Mouse (Mus musculus): ENCODE data around the gene Elobl.
"Not testable (repeated sequence)": the region's sequence is repeated elsewhere in the genome, so short reads cannot be mapped to it uniquely, and the experiment has no call there.

Elobl gene

DNA sequence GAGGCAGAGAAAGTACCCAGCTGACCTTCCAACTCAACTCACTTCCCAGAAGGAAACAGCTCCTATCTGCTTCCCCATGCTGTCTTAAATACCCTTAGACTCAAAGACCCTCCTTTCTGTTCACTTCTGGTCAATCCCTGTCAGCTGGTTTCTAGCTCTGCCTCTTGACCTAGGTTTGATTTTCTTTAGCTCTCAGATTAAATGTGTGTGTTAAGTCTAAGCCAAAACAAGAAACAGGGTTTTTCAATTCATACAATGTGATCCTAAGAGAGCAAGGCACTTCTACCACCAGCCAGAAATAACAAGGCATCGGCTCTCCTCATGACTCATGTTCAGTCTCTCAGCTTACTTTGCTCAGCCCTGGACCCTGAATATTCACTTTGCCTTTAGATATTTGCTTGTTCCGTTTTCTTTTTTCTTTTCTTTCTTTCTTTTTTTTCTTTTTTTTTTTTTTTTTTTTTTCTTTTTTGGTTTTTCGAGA, at the start of gene Elobl:
Gene Elobl (minus strand): TSS at position 51 of the 481 bp plus-strand sequence.
- no peak for DNase-seq (ENCODE audit: low read depth, low spot score)

- DNase-seq (ENCODE audit: low read depth, low spot score) = no peak
Measured at GRCm38 (mm10) chr11:89012241-89012640, 45.5 kb upstream of the Elobl start.

DNA sequence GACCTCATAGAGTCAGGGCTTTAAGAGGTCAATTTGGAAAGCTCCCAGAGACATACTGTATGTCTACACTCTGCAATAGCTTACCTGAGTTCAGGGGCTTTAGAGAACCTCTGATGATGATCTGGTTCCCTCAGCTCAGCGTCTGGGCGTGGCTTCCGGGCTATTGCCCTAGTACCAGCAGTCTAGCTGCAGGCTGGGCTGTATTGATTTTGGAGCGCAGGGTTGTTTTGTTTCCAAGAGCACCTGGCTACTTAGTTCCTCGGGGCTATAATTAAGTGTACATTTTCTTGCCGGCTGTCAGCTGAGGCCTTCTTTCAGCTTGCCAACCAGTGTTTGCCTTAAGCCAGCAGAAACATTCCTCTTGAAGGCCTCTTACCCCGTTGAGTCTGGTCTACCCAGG, 42.8 kb upstream of the Elobl start:
- DNase-seq (ENCODE audit: low read depth, low spot score) = no peak

DNA sequence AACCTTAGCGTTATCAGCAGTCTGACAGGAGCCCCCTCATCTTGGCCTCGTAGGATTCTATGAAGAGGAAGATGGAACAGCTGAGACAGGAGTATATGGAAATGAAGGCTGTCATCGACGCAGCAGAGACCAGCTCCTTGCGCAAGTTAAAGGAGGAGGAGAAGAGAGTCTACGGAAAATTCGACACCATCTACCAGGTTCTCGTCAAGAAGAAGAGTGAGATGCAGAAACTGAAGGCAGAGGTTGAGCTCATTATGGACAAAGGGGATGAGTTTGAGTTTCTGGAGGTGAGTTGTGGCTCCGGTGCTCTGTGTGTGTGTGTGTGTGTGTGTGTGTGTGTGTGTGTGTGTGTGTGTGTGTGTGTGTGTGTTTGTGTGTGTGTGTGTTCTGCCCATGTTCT, 42.3 kb upstream of the Elobl start:
- DNase-seq (ENCODE audit: low read depth, low spot score) = no peak

GRCm38 (mm10) chr11:89007582-89007981, 40.9 kb upstream of the Elobl start:
- DNase-seq (ENCODE audit: low read depth, low spot score) = no peak

GRCm38 (mm10) chr11:89006404-89006803, 39.7 kb upstream of the Elobl start:
- no peak for DNase-seq (ENCODE audit: low read depth, low spot score)

GRCm38 (mm10) chr11:89005473-89005872, 38.7 kb upstream of the Elobl start:
- no peak for DNase-seq (ENCODE audit: low read depth, low spot score)

GRCm38 (mm10) chr11:89003726-89004125, 37.0 kb upstream of the Elobl start:
- DNase-seq (ENCODE audit: low read depth, low spot score) = no peak

DNA sequence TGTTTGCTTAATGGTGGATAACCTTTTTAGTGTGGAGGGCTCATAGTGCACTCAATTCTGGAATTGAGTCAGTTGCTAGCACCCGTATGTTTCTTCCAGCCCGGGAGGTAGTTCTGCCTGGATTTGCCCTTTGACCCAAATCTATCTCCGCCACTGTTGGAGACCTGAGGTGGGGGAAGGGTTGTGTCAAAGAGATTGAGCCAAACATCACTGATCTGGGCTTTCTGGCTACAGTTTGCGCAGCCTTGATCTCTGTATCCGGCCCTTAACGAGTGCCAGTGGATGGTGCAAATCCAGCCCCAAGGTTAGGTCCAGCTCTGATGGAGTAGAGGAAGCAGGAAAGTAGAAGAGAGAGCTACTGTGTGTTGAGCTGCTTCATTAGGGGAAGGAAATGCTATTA, 36.3 kb upstream of the Elobl start:
- no peak for DNase-seq (ENCODE audit: low read depth, low spot score)

GRCm38 (mm10) chr11:89002621-89003020, 35.9 kb upstream of the Elobl start:
- DNase-seq (ENCODE audit: low read depth, low spot score) = no peak

- DNase-seq (ENCODE audit: low read depth, low spot score) = no peak
Measured at GRCm38 (mm10) chr11:89002068-89002467, 35.3 kb upstream of the Elobl start.

DNA sequence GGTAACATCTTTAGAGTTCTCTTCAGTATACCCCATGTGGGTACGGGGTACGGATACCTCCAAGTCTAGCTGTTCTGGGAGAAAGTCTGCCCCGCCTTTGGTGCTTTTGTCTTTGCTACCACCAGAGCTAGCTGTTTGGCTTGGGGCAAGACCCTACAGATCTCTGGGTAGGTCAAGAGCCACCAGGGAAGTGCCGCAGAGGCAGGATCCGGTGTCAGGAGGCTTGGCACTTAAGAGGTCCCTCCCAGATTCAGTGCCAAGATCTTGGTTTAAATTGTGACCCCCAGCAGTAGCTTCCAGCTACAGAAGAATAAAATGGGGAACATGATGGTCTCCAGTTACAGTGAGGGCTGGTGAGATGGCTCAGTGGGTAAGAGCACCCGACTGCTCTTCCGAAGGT, 34.8 kb upstream of the Elobl start:
- DNase-seq (ENCODE audit: low read depth, low spot score) = no peak

DNA sequence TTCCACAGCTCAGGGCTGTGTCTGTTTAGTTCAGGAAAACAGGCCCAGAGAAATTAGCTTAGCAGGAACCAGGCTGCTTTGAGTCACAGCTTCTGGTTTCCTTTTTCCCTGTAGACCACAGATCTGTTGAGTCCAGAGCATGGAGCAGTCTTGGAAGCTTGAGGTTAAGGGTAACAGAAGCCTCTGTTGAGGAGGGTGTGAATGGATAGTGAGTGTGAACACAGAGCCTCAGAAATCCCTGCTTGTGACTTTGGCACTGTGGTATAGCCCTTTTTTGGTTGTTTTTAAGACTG, 33.7 kb upstream of the Elobl start:
- no peak for DNase-seq (ENCODE audit: low read depth, low spot score)

DNA sequence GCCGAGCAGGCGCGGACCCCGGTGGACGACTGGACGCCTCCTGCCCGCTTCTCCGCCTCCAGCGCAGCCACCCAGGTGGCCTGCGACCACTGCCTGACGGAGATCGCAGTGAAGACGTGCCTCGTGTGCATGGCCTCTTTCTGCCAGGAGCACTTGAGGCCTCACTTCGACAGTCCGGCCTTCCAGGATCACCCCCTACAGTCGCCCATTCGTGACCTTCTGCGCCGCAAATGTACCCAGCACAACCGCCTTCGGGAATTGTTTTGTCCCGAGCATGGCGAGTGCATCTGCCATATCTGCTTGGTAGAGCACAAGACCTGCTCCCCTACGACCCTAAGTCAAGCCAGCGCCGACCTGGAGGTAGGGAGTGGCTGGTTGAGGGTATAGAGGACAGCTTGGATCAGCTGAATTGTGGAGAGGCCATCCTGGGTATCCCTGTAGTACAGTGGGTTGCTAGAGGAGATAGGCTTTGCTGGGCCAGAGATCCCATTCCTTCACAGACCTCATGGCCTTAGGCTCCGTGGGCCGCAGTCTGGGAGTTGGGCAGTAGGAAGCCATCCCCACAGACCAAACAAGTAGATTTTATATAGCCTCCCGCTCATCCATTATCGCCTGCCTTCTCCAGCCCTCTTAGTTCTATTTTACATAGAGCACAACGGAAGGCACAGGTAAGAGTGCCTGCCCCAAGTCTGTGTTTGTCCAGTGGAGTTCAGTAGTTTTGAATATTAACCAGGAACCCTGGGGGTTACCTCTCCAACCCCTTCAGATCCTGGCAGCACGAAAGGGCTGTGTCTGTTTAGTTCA, 33.2 kb upstream of the Elobl start:
- no peak for DNase-seq (ENCODE audit: low read depth, low spot score)

GRCm38 (mm10) chr11:88998974-88999722, 32.4 kb upstream of the Elobl start, which contains the start of gene Trim25:
Trim25 (plus strand) TSS chr11:88999376.
- peak; percentile 82 for DNase-seq (ENCODE audit: low read depth, low spot score)

- no peak for DNase-seq (ENCODE audit: low read depth, low spot score)
Measured at GRCm38 (mm10) chr11:88998406-88998805, 31.7 kb upstream of the Elobl start.

DNA sequence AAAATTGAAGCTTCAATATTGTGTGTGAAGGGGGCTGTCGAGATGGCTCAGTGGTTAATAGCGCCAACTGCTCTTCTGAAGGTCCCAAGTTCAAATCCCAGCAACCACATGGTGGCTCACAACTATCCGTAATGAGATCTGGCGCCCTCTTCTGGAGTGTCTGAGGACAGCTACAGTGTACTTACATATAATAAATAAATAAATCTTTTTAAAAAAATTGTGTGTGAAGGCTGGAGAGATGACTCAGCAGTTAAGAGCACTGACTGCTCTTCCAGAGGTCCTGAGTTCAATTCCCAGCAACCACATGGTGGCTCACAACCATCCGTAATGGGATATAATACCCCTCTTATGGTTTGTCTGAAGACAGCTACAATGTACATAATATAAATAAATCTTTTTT, 30.6 kb upstream of the Elobl start:
- DNase-seq (ENCODE audit: low read depth, low spot score) = not testable (repeated sequence)

DNA sequence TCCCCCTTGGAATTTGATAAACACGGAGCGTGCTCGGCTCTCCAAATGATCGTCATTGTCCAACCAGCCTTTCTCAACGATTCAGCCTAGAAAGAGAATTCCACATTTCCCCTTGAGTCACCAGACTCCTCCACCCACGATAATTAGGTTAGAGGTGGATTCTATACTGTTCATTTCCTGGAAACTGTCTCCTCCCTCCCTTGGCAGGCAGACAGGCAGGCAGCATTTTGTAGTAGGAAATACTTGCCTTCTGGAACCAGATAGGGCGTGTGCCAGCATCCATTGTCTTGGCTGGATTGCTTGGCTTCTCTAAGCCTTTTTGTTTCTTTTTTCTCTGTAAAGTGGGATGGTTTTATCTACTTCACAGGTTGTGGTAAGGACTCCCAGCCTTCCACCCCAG, 29.7 kb upstream of the Elobl start:
- no peak for DNase-seq (ENCODE audit: low read depth, low spot score)

DNA sequence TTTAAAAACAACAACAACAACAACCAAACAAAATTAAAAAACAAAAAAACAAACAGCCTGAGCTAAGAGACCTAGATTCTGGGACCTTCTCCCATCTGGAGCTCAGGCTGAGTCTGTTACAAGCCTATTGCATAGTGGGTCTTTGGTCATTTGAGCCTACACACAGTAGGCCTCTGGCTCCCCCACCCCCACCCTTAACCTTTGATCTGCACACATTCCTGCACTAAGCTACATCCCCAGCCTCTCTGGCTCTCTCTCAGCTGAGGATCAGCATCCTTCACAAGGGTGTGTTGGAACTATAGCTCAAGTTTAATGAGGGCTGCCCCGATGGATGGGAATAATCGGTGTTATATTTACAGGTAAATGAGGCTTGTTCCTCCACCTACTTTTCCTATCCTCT, 28.9 kb upstream of the Elobl start:
- no peak for DNase-seq (ENCODE audit: low read depth, low spot score)

- no peak for DNase-seq (ENCODE audit: low read depth, low spot score)
Measured at GRCm38 (mm10) chr11:88994492-88994891, 27.8 kb upstream of the Elobl start.

- DNase-seq (ENCODE audit: low read depth, low spot score) = peak; percentile 37
Measured at GRCm38 (mm10) chr11:88993625-88994024, 26.9 kb upstream of the Elobl start.

GRCm38 (mm10) chr11:88993186-88993585, 26.5 kb upstream of the Elobl start:
- DNase-seq (ENCODE audit: low read depth, low spot score) = no peak

GRCm38 (mm10) chr11:88989530-88989929, 22.8 kb upstream of the Elobl start:
- peak; percentile 46 for DNase-seq (ENCODE audit: low read depth, low spot score)
